Mouse (Mus musculus) embryonic fibroblast, embryonic 13.5 days (primary cell): ENCODE measurements around the gene Mlh3. TPM values are rescaled to one million over a fixed set of nuclear protein-coding genes. Genes with fewer than 3 reads are reported as not detected.

Source experiments
- H3K27ac ChIP-seq: 2 replicates; pipeline ENCODE4 v1.5.1; 2012; ENCODE audit warnings: low read length, control low read depth, inconsistent platforms; ENCODE audit not compliant: insufficient read depth
- H3K4me1 ChIP-seq: 2 replicates; pipeline ENCODE4 v1.6.1; 2011; ENCODE audit warnings: low read length; ENCODE audit not compliant: control insufficient read depth, insufficient read depth
- H3K4me3 ChIP-seq: 2 replicates; pipeline ENCODE4 v1.5.1; 2011; ENCODE audit warnings: mild to moderate bottlenecking, control low read depth, low read length; ENCODE audit not compliant: insufficient read depth
- CTCF ChIP-seq: IDR thresholded peaks from 2 replicates; pipeline ENCODE4 v1.5.1; 2011; ENCODE audit warnings: mild to moderate bottlenecking, control low read depth, low read length, moderate library complexity, borderline replicate concordance; ENCODE audit not compliant: insufficient read depth
- POLR2A ChIP-seq: IDR thresholded peaks from 2 replicates; pipeline ENCODE4 v1.6.1; 2011; ENCODE audit warnings: low read depth, mild to moderate bottlenecking, control low read depth, low read length, moderate library complexity
- polyA plus RNA-seq: library from polyadenylated mRNA; stranded (reverse); fragments of >200 nt; gene quantifications from 2 replicates; pipeline ENCODE4 v1.2.4, GENCODE M21; 2011; ENCODE audit warnings: low read depth; ENCODE audit not compliant: missing spikeins, insufficient read length

Mlh3 gene
- polyA plus RNA-seq, 1 experiment = 13.4 TPM

- no peak overlapping the region for H3K4me3 ChIP-seq
- TF ChIP-seq POLR2A = no peak
- no peak for TF ChIP-seq CTCF
- H3K27ac ChIP-seq = no peak overlapping the region
Observed at GRCm38 (mm10) chr12:85205425-85205824, 65.0 kb downstream of the Mlh3 start.

GRCm38 (mm10) chr12:85204105-85204504 is 66.3 kb downstream of the Mlh3 start:
- no peak for TF ChIP-seq CTCF
- no peak for TF ChIP-seq POLR2A
- Histone ChIP-seq H3K27ac (0 out of 2 replicates have a peak overlapping the region, but pooled peaks have one; percentile 58), H3K4me1 (peaks cover 13% of the 10 kb centered on the region), H3K4me3 (no peak overlapping the region)

More at GRCm38 (mm10) chr12:85205425-85205824, 65.0 kb downstream of the Mlh3 start:
- H3K4me1 ChIP-seq = peaks cover 13% of the 10 kb centered on the region

GRCm38 (mm10) chr12:85203699-85204098 is 66.7 kb downstream of the Mlh3 start:
- Histone ChIP-seq H3K27ac (peak overlapping the region; percentile 58; the same call in 1 of the 2 replicates), H3K4me3 (no peak overlapping the region), H3K4me1 (peaks cover 13% of the 10 kb centered on the region)
- TF ChIP-seq POLR2A (no peak), CTCF (no peak)

- peaks cover 13% of the 10 kb centered on the region for H3K4me1 ChIP-seq
- H3K27ac ChIP-seq = peak overlapping the region; percentile 2; the same call in 1 of the 2 replicates
- no peak overlapping the region for H3K4me3 ChIP-seq
- TF ChIP-seq CTCF = no peak
- TF ChIP-seq POLR2A = no peak
Observed at GRCm38 (mm10) chr12:85202191-85202590, 68.2 kb downstream of the Mlh3 start.

GRCm38 (mm10) chr12:85201830-85202147 is 68.6 kb downstream of the Mlh3 start:
- TF ChIP-seq CTCF (no peak), POLR2A (no peak)
- Histone ChIP-seq H3K27ac (peak overlapping the region; percentile 2; the same call in 1 of the 2 replicates), H3K4me1 (peaks cover 13% of the 10 kb centered on the region), H3K4me3 (no peak overlapping the region)

GRCm38 (mm10) chr12:85200929-85201829 is 69.2 kb downstream of the Mlh3 start:
- Histone ChIP-seq H3K4me1 (peaks cover 13% of the 10 kb centered on the region), H3K27ac (0 out of 2 replicates have a peak overlapping the region, but pooled peaks have one; percentile 2), H3K4me3 (no peak overlapping the region)
- TF ChIP-seq CTCF (no peak), POLR2A (no peak)

GRCm38 (mm10) chr12:85199954-85200353 is 70.4 kb downstream of the Mlh3 start:
- H3K4me3 ChIP-seq = no peak overlapping the region
- H3K4me1 ChIP-seq = peaks cover 13% of the 10 kb centered on the region
- no peak overlapping the region for H3K27ac ChIP-seq
- TF ChIP-seq POLR2A = peak; percentile 17; the same call in 1 of the 2 replicates
- TF ChIP-seq CTCF = no peak

- TF ChIP-seq POLR2A = no peak
- no peak for TF ChIP-seq CTCF
- no peak overlapping the region for H3K27ac ChIP-seq
- peaks cover 13% of the 10 kb centered on the region for H3K4me1 ChIP-seq
- no peak overlapping the region for H3K4me3 ChIP-seq
Observed at GRCm38 (mm10) chr12:85197936-85198335, 72.5 kb downstream of the Mlh3 start.

- H3K4me3 ChIP-seq = no peak overlapping the region
- TF ChIP-seq CTCF (no peak), POLR2A (no peak)
- H3K4me1 ChIP-seq = peaks cover 15% of the 10 kb centered on the region
- H3K27ac ChIP-seq = no peak overlapping the region
Observed at GRCm38 (mm10) chr12:85197371-85197770, 73.0 kb downstream of the Mlh3 start.

GRCm38 (mm10) chr12:85196191-85196590 is 74.2 kb downstream of the Mlh3 start:
- no peak for TF ChIP-seq CTCF
- no peak for TF ChIP-seq POLR2A
- Histone ChIP-seq H3K4me1 (peaks cover 11% of the 10 kb centered on the region), H3K27ac (no peak overlapping the region), H3K4me3 (no peak overlapping the region)

- Histone ChIP-seq H3K27ac (no peak overlapping the region), H3K4me1 (peaks cover 11% of the 10 kb centered on the region), H3K4me3 (no peak overlapping the region)
- TF ChIP-seq POLR2A = no peak
- TF ChIP-seq CTCF = no peak
Observed at GRCm38 (mm10) chr12:85195086-85195485, 75.3 kb downstream of the Mlh3 start.
